Mouse (Mus musculus) right cerebral cortex, postnatal 25 days (tissue): ENCODE results near the gene Spata20.

ENCODE experiments used
- DNase-seq: peaks from one replicate; pipeline ENCODE4 v3.0.0; 2022

Spata20 gene

DNA sequence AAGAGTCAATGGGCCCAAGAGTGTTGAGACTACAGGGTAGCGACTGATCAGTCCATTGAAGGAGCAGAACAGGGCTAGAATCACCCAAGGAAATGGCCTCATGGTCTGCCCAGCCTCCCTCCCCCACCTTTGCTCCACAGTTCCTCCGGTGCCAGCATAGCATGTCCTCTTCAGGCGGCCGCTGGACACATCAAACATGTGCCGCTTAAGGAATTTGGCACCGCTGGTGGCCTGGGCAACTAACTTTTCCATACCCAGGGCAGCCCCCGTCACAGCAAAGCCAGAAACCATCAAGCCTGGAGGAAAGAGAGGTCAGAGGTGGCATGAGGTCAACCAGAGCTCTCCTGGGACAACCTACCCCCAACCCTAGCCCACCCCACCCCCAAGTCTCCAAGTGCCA is 4.0 kb downstream of the Spata20 start:
- no peak for DNase-seq

- no peak for DNase-seq
These were observed 5.6 kb downstream of the Spata20 start for GRCm38 (mm10) chr11:94480382-94480781.

- DNase-seq, result no peak
These were observed 8.3 kb downstream of the Spata20 start for GRCm38 (mm10) chr11:94477651-94478050.

DNA sequence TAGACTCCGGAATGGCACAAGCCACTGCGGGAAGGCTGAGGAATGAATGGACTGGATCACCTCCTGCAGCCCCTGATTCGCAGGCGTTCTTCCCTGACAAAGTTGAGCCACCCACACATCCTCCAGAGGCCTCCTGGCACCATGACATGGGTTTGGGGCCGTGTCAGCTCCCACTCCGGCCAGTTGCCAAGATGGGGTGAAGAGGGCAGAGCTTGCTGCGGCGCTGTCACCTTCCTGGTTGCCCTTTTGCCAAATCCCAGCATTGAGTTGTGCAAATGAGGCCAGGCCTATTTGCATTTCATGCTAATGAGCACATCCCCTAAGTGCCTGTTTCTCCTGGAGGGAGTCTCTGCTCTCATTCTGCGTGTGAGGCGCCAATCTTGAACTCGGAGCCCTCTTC is 10.3 kb downstream of the Spata20 start:
- DNase-seq, result no peak

- DNase-seq, result no peak
These were observed 11.5 kb downstream of the Spata20 start for GRCm38 (mm10) chr11:94474544-94474910.

- DNase-seq, result peak; percentile 91
These were observed 12.1 kb downstream of the Spata20 start, which contains the start of gene Cacna1g for GRCm38 (mm10) chr11:94473707-94474543. Gene Cacna1g (minus strand): TSS chr11:94474198.

DNA sequence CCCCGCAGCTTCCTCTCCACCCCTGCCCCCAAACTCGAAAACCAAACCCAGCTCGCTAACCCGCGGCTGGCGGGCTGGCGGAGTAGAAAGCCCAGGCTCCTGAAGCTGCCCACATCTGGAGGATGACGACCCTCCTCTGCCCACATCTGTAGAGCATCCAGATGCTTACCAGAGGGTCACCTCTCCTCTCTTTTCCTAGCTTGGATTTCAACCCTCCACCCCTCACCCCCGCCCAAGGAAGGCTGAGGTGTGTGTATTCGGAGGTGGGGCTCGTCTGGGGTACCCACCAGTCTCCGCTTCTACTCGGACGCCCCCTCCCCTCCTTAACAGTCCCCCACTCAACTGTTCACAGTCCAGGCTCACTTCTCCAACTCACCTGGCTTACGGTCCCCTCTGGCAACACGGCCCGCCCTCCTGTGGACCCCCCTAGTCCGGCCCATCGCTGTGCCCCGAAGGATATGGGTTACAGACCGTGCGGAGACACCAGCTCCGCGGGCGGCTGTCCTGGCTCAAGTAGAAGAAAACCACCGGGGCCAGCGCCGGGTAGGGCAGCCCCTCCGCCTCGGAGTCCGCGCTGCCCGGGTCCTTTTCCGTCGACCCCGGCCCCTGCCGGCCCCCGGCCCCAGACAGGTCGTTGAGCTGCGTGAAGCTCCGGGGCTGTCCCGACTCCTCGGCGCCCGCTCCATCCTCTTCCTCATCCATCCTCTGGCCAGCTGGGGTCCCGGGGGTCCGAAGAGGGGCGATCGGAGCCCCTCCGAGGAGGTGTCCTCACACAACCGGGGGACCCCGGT is 12.9 kb downstream of the Spata20 start:
- peak; percentile 37 for DNase-seq

- DNase-seq, result no peak
These were observed 13.4 kb downstream of the Spata20 start for GRCm38 (mm10) chr11:94472585-94472915.

- peak; percentile 29 for DNase-seq
These were observed 14.0 kb downstream of the Spata20 start for GRCm38 (mm10) chr11:94471740-94472584.

DNA sequence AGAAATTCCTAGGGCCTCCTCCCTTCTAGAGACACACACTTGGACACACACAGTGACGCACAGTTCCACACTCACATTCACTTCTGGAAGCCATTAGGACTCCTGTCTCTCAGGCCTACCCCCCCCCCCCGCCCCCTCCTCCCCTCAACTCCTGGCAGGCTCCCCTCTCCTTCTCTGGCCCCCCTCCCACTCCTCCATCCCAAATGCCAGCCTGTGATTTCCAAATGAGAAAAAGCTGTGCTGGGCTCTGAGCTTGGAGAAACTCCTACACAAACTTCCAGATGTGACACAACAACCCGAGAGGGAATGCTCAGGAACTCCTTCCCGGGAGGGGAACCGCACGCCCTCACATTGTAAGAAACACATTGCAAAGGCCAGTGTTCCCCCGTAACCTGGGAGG is 15.6 kb downstream of the Spata20 start:
- no peak for DNase-seq

DNA sequence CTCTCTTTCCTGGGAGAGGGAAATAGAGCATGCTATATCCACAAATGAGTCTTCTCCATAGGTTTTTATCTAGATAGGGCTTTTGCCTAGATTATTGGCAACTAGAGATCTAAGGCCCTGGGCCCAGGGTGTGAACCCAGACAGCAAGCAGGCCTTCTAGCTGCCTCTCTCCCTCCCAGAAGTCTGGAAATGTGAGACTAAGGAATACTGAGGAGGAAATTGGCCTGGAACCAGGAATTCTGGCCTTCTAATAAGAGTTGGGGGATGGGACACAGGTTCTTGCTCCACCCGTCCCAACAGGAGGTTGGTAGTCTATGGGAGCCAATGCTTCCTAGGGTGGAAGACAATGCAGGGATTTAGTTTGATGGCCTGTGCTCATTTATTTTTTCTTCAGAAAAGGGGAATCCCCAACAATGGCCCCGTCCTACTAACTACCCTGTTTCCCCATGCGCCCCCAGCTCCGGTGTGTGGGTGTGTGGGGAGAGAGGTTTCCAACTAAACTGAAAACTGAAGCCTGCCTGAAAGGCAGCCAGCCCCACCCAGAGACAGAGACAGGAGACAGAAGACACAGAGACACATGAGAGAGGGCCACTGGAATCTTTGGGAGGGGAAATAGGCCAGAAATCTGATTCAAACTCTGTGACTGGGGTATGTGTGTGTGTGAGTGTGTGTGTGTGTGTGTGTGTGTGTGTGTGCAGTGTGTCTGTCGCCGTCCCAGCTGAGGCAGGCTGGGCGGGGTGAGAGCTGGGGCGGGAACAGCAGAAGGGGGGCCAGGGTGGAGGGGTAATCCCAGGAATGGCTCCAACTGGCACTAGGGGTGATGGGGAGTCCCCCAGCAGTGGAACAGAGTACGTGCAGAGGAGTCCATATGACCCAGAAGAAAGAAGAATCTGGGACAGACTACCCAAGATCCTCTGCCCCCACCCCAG is 16.6 kb downstream of the Spata20 start:
- DNase-seq, result no peak

- peak; percentile 77 for DNase-seq
These were observed 17.4 kb downstream of the Spata20 start for GRCm38 (mm10) chr11:94468582-94469064.

DNA sequence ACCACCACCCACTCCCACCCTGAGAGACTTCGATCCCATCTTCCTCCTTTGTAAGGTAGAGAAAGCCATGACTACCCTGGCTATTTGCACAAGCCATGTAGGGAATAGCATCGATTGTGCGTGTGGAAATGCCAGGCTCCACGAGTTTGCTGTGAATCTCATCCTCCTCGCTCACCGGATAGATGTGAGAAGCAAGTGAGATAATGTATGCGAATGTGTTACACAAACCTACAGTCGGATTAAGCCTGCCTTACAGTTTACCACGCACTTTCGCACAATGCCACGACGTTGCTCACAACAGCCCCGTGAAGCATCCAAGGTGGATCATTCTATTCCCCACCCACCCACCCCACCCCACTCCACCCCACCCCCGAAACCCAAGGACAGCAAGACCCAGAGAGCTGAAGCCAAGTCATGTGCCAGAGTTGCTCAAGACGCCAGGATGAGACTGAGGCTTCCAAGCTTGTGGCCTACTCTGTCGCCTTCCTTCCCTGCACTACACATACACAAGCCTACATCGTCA is 19.6 kb downstream of the Spata20 start:
- peak; percentile 45 for DNase-seq

- DNase-seq, result no peak
These were observed 21.8 kb downstream of the Spata20 start for GRCm38 (mm10) chr11:94464170-94464569.

- no peak for DNase-seq
These were observed 24.1 kb downstream of the Spata20 start for GRCm38 (mm10) chr11:94461856-94462255.

DNA sequence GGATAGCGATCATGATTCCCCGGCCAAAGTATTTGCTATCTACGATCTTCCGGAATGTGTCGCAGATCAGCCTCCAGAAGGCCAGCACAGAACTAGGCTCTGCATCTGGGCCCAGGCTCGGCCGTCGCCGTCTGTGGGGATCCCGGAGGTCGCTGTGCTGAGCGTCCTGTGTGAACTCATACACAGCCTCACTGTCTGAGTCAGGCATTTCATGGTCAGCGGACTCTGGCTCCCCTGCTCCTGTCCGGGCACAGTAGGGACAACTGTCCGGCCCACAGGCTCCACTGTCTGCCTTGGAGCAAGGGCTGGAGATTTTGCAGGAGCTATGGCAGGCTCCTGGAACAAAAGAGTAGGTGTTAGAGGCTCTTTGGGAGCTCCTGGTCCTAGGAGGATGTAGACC is 29.0 kb downstream of the Spata20 start:
- no peak for DNase-seq

GRCm38 (mm10) chr11:94456347-94456746 is 29.6 kb downstream of the Spata20 start:
- no peak for DNase-seq

GRCm38 (mm10) chr11:94455161-94455820 is 30.7 kb downstream of the Spata20 start:
- DNase-seq, result peak; percentile 48

GRCm38 (mm10) chr11:94454756-94455155 is 31.2 kb downstream of the Spata20 start:
- DNase-seq, result peak; percentile 44

GRCm38 (mm10) chr11:94451091-94451773 is 34.7 kb downstream of the Spata20 start:
- DNase-seq, result no peak
